Mouse (Mus musculus) olfactory bulb, adult 2 months (tissue): ENCODE results near the gene Gpr68.

ENCODE experiments used
- CTCF ChIP-seq: fragments of 200-500 bp; IDR thresholded peaks from 2 replicates; pipeline ENCODE4 v1.5.1; 2012; ENCODE audit warnings: low read depth, mild to moderate bottlenecking, low read length, moderate library complexity; ENCODE audit not compliant: insufficient read depth
- POLR2A ChIP-seq: fragments of 200-500 bp; IDR thresholded peaks from 2 replicates; pipeline ENCODE4 v1.6.1; 2012; ENCODE audit warnings: mild to moderate bottlenecking, low read depth, low read length, moderate library complexity; ENCODE audit not compliant: insufficient read depth

DNA sequence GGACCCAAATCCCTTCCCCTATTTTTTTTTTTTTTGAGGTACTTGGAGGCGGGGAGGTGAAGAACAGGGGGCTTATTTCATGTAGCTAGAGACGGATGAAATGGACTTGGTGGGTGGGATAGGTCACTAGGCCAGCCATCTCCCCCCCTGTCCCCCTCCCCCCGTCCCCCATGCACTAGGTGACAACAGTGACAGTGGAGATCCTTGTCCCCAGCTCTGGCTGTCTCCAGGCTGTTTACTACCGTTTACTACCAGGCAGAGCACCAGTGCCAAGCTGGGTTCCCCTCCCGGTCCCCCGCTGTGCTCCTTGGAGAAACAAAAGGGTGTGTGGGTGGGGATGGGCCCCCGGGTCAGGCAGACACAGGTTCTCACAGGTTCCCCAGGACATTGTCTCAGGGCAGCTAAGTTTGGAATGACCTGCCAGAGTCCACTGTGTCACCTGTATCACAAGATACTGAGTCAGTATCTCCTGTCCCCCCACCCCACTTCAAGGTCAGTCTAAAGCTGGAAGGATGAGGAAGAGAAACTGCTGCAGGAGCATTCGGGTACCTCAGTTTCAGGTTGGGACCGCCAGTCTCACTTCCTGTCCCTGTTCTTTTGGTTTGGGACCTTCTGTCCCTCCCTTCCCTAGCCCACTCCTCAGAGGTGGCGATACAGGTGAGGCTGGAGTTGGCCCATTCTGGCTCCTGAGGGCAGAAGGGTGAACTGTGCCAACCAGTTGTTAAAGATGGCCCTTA lies 468 bp upstream of the Gpr68 start:
- TF ChIP-seq CTCF (no peak), POLR2A (no peak)
